Mouse (Mus musculus): ENCODE results near the gene Rnaseh2a.

DNA sequence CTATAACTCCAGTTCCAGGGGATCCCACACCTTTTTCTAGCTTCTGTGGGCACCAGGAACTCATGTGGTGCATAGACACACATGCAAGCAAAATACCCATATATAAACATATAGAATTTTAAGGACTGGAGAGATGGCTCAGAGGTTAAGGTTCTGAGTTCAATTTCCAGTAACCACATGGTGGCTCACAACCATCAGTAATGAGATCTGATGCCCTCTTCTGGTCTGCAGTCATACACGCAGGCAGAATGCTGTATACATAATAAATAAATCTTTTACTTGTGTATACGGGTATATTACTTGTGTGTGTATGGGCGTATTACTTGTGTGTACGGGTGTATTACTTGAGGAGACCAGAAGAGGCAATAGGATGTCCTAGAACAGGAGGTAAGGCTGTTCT lies 5.6 kb downstream of the Rnaseh2a start:
- TF ChIP-seq CTCF (IDR thresholded peaks at IDR 0.05; ENCODE audit: borderline replicate concordance, insufficient read depth, low read length): no peak
- TF ChIP-seq POLR2A (IDR thresholded peaks at IDR 0.05; ENCODE audit: low read depth, low read length): no peak

All from embryonic fibroblast, embryonic 13.5 days (primary cell).